22 mouse cellular contexts compared by ENCODE assay signal in genomic region chr10:82744296-82744695, GRCm38 (mm10). TPM values are rescaled to one million over a fixed set of nuclear protein-coding genes. Genes with fewer than 3 reads are reported as not detected.
DNase-seq lines count a peak whose midpoint lies in the region; ATAC-seq and TF ChIP-seq lines count a peak whose summit lies in the region.
"Had no signal": no experiment of that assay in that cellular context is flagged by ENCODE, and none has a peak within 500 bp of the region (broad histone marks: within the 10 kb centered on the region; RNA-seq: fewer than 3 reads in every experiment).

No protein-coding gene starts in this region.

- 0 out of 2 replicates have a peak overlapping the region, but pooled peaks have one; percentile 11 for H3K27ac ChIP-seq in left cerebral cortex, adult 2 months
- H3K27ac ChIP-seq: embryonic facial prominence, embryonic 12.5 days; embryonic facial prominence, embryonic 15.5 days; forebrain, embryonic 13.5 days; gastrocnemius, adult 2 months; heart, adult 2 months; hindbrain, embryonic 12.5 days; hindbrain, embryonic 15.5 days had no signal

- no peak for TF ChIP-seq CTCF in left cerebral cortex, adult 2 months (IDR thresholded peaks at IDR 0.05)

- intact Hi-C loops in left cerebral cortex, adult 2 months (cut with DNase I), result loop anchor here (5.0 kb wide), 1 partner anchor 37 kb away; no protein-coding TSS in a partner anchor

- peak; percentile 48 for ATAC-seq in frontal cortex, adult (ENCODE audit: low TSS enrichment)
- 0 out of 2 replicates have a peak, but pooled peaks have one; percentile 18 for ATAC-seq in megakaryocyte-erythroid progenitor cell, adult 5-6 weeks (replicated peaks; ENCODE audit: low FRiP score, low TSS enrichment, poor library complexity, severe bottlenecking)
- ATAC-seq: activated CD4-positive, CD25-positive, alpha-beta regulatory T cell, adult 4 months; CD4-positive, CD25-positive, alpha-beta regulatory T cell, adult 4 months; forebrain, embryonic 13.5 days; intestine, postnatal 0 days had no signal

- H3K4me3 ChIP-seq in left cerebral cortex, adult 2 months, result no peak overlapping the region
- H3K4me3 ChIP-seq: embryonic facial prominence, embryonic 12.5 days; embryonic facial prominence, embryonic 15.5 days; forebrain, embryonic 13.5 days; gastrocnemius, adult 2 months; heart, adult 2 months; hindbrain, embryonic 12.5 days; hindbrain, embryonic 15.5 days had no signal

- no peak for DNase-seq in frontal cortex, postnatal 14 days (ENCODE audit: low spot score in 2 of 2)
- DNase-seq in left cerebral cortex, adult 2 months (ENCODE audit: extremely low spot score in 1 of 2, low spot score in 2 of 2), result no peak
- no peak for DNase-seq in left cerebral cortex, adult 9 months (ENCODE audit: low spot score in 2 of 2)
- DNase-seq in cerebellum, adult 8-10 months, result no peak
- DNase-seq: adrenal gland, adult 8-10 months; adrenal gland, postnatal 25 days; cerebellum, adult 18-20 months; cerebellum, adult 9-11 months; cerebellum, postnatal 25 days; gastrocnemius, adult 2 months; gastrocnemius, postnatal 14 days; heart, adult 2 months had no signal

RNA-seq across cellular contexts. Expression of gene Nfyb, which starts 19.6 kb away (rescaled TPM):
- 10 to 100 TPM; 57.3 to 60.2 TPM for total RNA-seq in left cerebral cortex, adult 2 months (2021)
- 41.2 and 50.7 TPM in 2 replicates for total RNA-seq in megakaryocyte-erythroid progenitor cell, adult 5-6 weeks (2014; fragmentation: Nextera tagmentation)
- total RNA-seq in megakaryocyte-erythroid progenitor cell, adult 5-6 weeks (2017), result 84.3 and 108 TPM in 2 replicates

RNA-seq across cellular contexts. Expression of gene Hcfc2, which starts 48.3 kb away (rescaled TPM):
- total RNA-seq in left cerebral cortex, adult 2 months (2021), result 10 to 100 TPM; 45.1 to 47.4 TPM
- 21.5 and 25.7 TPM in 2 replicates for total RNA-seq in megakaryocyte-erythroid progenitor cell, adult 5-6 weeks (2014; fragmentation: Nextera tagmentation)
- total RNA-seq in megakaryocyte-erythroid progenitor cell, adult 5-6 weeks (2017), result 30.9 and 80.3 TPM in 2 replicates

RNA-seq across cellular contexts. Expression of gene Glt8d2, which starts 53.8 kb away (rescaled TPM):
- total RNA-seq in left cerebral cortex, adult 2 months (2021), result 10 to 100 TPM; 22.4 to 26.6 TPM
- 2.3 TPM in 1 of 2 replicates, not detected in the other for total RNA-seq in megakaryocyte-erythroid progenitor cell, adult 5-6 weeks (2014; fragmentation: Nextera tagmentation)
- total RNA-seq in megakaryocyte-erythroid progenitor cell, adult 5-6 weeks (2017), result 1.3 TPM in 1 of 2 replicates, not detected in the other

Comparison
In these comparisons a context has a peak if more than half of its experiments do, and no peak if none do; other contexts are left out.
1. RNA of gene Glt8d2, which starts 53.8 kb away (total RNA-seq): 22.4 to 26.6 TPM in left cerebral cortex, adult 2 months; 1.3 to 2.3 TPM in megakaryocyte-erythroid progenitor cell, adult 5-6 weeks; every median in the first group is over 4 times any median in the second.